Mouse (Mus musculus): ENCODE results near the gene Kcnk3. TPM values are rescaled to one million over a fixed set of nuclear protein-coding genes. Genes with fewer than 3 reads are reported as not detected.

Kcnk3 gene
- polyA plus RNA-seq, 1 experiment: 20.0 TPM

DNA sequence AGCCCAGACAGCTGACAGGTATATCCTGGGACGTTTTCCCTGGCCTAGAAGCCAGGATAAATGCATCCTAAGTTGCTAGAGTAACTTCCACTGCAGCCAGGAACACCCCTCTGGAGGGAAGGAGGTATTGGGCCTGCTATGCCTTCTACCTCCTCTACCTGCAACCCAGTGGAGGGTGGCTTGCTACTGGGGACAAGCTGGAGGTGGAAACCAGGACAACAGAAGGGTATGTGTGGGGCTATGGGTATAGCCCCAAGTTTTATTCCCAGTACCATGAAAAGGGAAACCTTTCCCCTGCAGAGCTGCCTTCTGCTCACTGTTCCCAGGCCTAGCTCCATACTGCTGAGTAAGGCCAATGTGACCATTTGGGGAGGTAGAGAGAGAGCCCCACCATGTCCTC is 36.3 kb downstream of the Kcnk3 start:
- no peak overlapping the region for H3K27ac ChIP-seq (ENCODE audit: insufficient read depth, low read length)
- H3K4me3 ChIP-seq (ENCODE audit: insufficient read depth, low read length): no peak overlapping the region
- no peak for TF ChIP-seq CTCF (IDR thresholded peaks at IDR 0.05; ENCODE audit: extremely low read depth, insufficient read depth, low read length)
- TF ChIP-seq POLR2A (IDR thresholded peaks at IDR 0.05; ENCODE audit: extremely low read depth, insufficient read depth, low read length): no peak
- H3K4me1 ChIP-seq (ENCODE audit: control insufficient read depth, insufficient read depth, low read length): peaks cover 3% of the 10 kb centered on the region; the same call in 1 of the 2 replicates

DNA sequence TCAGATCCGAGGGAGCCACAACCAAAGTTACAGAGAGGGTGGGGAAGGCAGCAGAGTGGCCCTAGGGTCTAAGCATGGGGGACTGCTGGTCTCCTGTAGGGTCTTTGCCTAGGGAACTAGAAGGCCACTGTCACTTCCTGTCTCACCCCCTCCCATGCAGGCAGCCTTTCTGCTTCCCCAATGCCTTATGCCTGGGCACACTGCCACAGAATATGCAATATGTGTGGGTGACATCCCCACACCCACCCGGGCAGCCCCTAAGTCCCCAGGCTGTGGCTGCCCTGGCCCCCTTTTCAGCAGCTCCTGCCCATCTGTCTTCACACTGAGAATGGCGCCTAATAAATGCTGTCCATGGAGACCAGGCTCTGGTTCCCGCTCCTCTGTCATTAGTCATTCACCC is 36.9 kb downstream of the Kcnk3 start:
- Histone ChIP-seq H3K4me3 (ENCODE audit: insufficient read depth, low read length) (no peak overlapping the region), H3K4me1 (ENCODE audit: control insufficient read depth, insufficient read depth, low read length) (peaks cover 3% of the 10 kb centered on the region), H3K27ac (ENCODE audit: insufficient read depth, low read length) (no peak overlapping the region)
- TF ChIP-seq CTCF (IDR thresholded peaks at IDR 0.05; ENCODE audit: extremely low read depth, insufficient read depth, low read length) (no peak), POLR2A (IDR thresholded peaks at IDR 0.05; ENCODE audit: extremely low read depth, insufficient read depth, low read length) (no peak)

DNA sequence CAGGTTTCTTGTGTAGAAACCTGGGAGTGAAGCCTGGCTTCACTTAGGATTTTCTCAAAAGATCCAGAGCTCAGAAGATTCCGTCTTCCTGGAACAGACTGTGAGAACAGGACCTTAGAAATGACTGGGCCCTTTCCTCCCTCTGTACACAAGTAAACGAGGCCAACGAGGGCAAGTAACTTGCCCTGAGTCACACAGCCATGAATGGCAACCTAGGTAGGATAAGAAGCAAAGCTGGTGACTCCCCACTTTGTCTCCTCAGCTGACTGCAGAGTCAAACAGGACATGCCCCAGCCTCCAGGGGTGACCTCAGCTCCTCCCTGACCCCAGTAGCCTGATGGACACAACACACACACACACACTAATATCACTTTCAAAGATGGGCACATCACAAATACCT is 37.4 kb downstream of the Kcnk3 start:
- H3K27ac ChIP-seq (ENCODE audit: insufficient read depth, low read length): no peak overlapping the region
- TF ChIP-seq POLR2A (IDR thresholded peaks at IDR 0.05; ENCODE audit: extremely low read depth, insufficient read depth, low read length): no peak
- TF ChIP-seq CTCF (IDR thresholded peaks at IDR 0.05; ENCODE audit: extremely low read depth, insufficient read depth, low read length): no peak
- H3K4me1 ChIP-seq (ENCODE audit: control insufficient read depth, insufficient read depth, low read length): peaks cover 3% of the 10 kb centered on the region
- H3K4me3 ChIP-seq (ENCODE audit: insufficient read depth, low read length): no peak overlapping the region

DNA sequence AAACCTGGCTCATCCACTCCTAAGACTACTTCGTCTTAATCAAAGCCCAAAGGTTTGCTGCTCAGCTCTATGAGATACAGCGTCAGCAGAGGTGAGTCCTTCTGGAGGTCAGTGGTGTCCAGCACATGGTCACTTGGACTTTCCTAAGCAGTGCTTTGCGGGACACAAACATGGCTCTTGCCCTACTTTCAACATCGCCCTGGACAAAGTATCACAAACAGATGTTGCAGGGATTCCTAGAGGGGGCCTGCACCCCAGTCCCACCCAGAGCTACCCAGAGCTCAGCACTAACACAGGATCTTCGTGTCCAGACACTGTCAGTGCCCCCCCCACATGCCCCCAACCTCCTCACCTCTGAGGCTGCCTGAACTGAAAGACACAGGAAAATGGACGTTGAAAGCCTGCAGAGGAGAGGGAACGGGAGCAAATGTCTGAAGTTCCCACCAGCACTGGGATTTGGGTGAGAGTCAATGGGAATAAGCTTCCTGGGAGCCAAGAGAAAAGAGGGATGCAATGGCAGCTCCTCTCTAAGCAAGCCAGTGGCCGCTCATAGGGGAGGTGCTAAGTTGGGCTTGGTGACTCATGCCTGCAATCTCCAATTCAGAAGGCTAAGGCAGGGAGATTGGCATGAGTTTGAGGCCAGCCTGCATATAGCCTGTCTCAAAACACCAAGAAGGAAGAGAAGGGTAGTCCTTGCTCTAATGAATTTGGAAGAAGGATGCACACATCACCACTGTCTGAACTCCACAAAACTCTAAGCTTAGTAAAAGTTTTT is 38.5 kb downstream of the Kcnk3 start:
- no peak for TF ChIP-seq POLR2A (IDR thresholded peaks at IDR 0.05; ENCODE audit: extremely low read depth, insufficient read depth, low read length)
- no peak for TF ChIP-seq CTCF (IDR thresholded peaks at IDR 0.05; ENCODE audit: extremely low read depth, insufficient read depth, low read length)
- no peak overlapping the region for H3K4me3 ChIP-seq (ENCODE audit: insufficient read depth, low read length)
- H3K4me1 ChIP-seq (ENCODE audit: control insufficient read depth, insufficient read depth, low read length): peaks cover 6% of the 10 kb centered on the region
- no peak overlapping the region for H3K27ac ChIP-seq (ENCODE audit: insufficient read depth, low read length)

DNA sequence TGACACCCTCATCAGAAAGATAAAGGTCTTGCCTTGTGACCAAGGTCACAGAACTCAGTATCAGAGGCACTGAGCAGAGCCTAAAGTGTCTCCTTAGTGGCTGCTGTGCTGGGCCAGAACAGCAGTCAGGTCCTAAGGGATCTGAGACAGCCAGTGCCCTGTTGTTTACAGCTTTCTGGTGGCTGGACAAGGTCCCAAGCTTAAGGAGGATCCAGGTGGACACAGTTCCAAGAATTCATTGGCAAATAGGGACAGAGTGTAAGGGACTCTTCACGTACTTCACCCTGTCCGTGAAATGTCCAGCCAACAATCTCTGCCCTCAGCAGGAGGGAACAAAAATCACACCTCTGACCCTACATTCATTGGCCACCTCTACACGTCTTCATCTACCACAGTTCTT is 40.5 kb downstream of the Kcnk3 start:
- Histone ChIP-seq H3K27ac (ENCODE audit: insufficient read depth, low read length) (no peak overlapping the region), H3K4me1 (ENCODE audit: control insufficient read depth, insufficient read depth, low read length) (peaks cover 2% of the 10 kb centered on the region), H3K4me3 (ENCODE audit: insufficient read depth, low read length) (no peak overlapping the region)
- TF ChIP-seq CTCF (IDR thresholded peaks at IDR 0.05; ENCODE audit: extremely low read depth, insufficient read depth, low read length) (no peak), POLR2A (IDR thresholded peaks at IDR 0.05; ENCODE audit: extremely low read depth, insufficient read depth, low read length) (no peak)

DNA sequence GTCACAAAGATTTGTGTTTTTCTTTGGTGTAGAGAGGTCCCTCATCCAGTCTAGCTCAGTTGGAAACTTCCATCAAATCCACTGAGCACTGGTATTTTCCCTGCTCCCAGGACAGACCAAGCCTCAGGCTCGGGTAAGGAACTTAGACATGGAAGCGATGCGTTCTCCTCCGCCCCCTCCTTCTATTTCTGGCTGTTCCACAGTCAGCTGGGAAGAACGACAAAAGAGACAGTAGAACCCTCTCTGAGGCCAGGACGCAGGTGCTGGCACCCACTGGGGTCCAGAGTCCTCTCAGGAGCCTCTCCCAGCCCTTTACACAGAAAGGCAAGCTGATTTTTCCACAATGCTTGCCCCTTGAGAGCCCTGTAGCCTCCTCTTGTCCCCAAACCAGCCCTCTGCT is 42.4 kb downstream of the Kcnk3 start:
- H3K27ac ChIP-seq (ENCODE audit: insufficient read depth, low read length): no peak overlapping the region
- peaks cover 2% of the 10 kb centered on the region for H3K4me1 ChIP-seq (ENCODE audit: control insufficient read depth, insufficient read depth, low read length)
- H3K4me3 ChIP-seq (ENCODE audit: insufficient read depth, low read length): no peak overlapping the region
- TF ChIP-seq CTCF (IDR thresholded peaks at IDR 0.05; ENCODE audit: extremely low read depth, insufficient read depth, low read length) (no peak), POLR2A (IDR thresholded peaks at IDR 0.05; ENCODE audit: extremely low read depth, insufficient read depth, low read length) (0 out of 2 replicates have a peak, but pooled peaks have one; percentile 17)

DNA sequence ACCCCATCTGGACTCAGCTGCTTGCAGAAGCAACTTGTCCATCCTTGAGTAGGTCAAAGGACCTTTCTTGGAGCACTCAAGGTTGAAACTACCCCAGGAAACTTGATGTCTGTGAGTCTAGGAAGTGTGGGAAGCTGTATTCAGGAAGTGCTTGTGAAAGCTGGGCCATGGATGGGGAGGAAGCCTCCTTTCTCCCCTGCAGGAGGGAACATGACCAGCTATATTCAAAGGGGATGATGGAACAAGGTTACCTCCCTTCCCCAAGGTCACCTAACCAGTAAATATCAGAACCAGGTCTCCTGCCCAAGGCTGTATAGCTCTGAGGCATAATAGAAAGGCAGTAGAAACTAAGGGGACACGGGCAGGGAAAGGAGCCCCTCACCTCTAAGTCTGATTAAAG is 44.2 kb downstream of the Kcnk3 start:
- H3K4me3 ChIP-seq (ENCODE audit: insufficient read depth, low read length): no peak overlapping the region
- no peak for TF ChIP-seq POLR2A (IDR thresholded peaks at IDR 0.05; ENCODE audit: extremely low read depth, insufficient read depth, low read length)
- TF ChIP-seq CTCF (IDR thresholded peaks at IDR 0.05; ENCODE audit: extremely low read depth, insufficient read depth, low read length): no peak
- H3K27ac ChIP-seq (ENCODE audit: insufficient read depth, low read length): no peak overlapping the region
- H3K4me1 ChIP-seq (ENCODE audit: control insufficient read depth, insufficient read depth, low read length): peaks cover 2% of the 10 kb centered on the region

DNA sequence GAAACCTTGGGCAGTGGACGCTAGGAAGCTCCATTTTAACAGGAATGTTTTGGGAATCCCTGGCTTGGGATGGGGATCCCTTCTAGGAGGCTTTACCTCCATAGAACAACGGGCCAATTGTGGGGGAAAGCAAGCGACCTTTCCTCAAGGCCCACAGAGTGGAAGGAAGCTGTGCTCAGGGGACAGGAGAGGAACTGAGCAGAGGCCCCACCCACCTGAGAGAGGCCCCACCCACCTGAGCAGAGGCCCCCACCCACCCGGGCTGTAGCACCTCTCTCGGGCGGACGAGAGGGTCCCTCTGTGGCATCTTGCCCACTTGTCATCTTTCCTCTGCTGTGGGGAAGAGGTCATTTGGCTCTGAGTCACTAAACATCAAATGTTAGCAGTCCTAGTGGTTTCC is 49.0 kb downstream of the Kcnk3 start:
- Histone ChIP-seq H3K4me1 (ENCODE audit: control insufficient read depth, insufficient read depth, low read length) (no peaks in the 10 kb centered on the region), H3K27ac (ENCODE audit: insufficient read depth, low read length) (no peak overlapping the region), H3K4me3 (ENCODE audit: insufficient read depth, low read length) (no peak overlapping the region)
- TF ChIP-seq CTCF (IDR thresholded peaks at IDR 0.05; ENCODE audit: extremely low read depth, insufficient read depth, low read length): no peak
- no peak for TF ChIP-seq POLR2A (IDR thresholded peaks at IDR 0.05; ENCODE audit: extremely low read depth, insufficient read depth, low read length)

DNA sequence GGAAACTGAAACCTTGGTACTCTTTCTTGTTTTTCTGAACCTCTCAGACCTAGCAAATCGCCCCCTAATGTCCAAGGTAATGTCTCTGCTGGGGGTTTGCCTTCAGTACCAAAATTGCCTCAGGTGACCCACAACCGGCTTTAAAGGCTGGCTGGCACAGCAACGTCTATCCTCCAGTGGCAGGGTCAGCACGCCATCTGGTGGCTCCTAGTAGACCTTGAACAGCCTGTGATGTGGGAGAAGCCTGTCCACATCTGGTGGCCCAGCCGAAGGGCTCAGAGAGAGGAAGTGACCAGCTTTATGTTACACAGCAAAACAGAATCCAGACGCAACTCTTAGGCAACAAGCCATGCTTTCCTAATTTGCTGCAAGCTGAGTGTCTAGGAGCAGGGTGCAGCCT is 50.1 kb downstream of the Kcnk3 start:
- Histone ChIP-seq H3K4me1 (ENCODE audit: control insufficient read depth, insufficient read depth, low read length) (no peaks in the 10 kb centered on the region), H3K4me3 (ENCODE audit: insufficient read depth, low read length) (no peak overlapping the region), H3K27ac (ENCODE audit: insufficient read depth, low read length) (no peak overlapping the region)
- no peak for TF ChIP-seq POLR2A (IDR thresholded peaks at IDR 0.05; ENCODE audit: extremely low read depth, insufficient read depth, low read length)
- TF ChIP-seq CTCF (IDR thresholded peaks at IDR 0.05; ENCODE audit: extremely low read depth, insufficient read depth, low read length): peak; percentile 77

DNA sequence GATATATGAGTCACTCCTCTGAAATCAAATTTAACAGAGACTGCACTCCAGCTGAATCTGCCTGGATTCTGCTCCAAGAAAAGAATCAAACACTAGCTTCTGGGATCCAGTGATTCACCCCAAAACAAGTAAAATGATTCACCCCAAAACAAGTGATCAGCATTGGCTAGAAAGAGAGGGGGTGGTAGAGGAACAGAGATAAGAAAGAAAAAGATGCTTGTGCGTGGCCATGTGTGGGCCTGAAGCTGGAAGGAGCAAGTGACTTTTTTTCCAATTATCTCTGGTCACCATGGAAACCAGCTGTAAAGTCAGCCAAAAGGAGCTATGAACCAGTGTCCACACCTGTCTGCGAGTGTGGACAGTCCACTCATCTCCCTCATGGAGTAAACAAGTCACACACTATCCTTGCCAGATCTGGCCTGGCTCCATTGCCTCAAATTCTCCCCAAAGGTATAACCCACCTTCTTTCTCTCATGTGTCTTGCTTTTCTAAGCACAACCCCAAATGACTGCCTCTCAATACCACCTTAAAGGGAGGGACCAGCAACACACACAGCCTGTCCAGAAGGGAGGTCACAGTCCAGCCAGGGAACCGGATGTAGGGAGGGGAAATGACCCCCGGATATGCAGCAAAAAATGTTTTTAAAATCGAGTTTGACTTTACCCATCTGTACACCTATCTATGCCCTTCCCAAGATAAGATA is 55.7 kb downstream of the Kcnk3 start:
- Histone ChIP-seq H3K4me3 (ENCODE audit: insufficient read depth, low read length) (no peak overlapping the region), H3K27ac (ENCODE audit: insufficient read depth, low read length) (peak overlapping the region; percentile 80; the same call in 1 of the 2 replicates), H3K4me1 (ENCODE audit: control insufficient read depth, insufficient read depth, low read length) (peaks cover 5% of the 10 kb centered on the region; the same call in 1 of the 2 replicates)
- TF ChIP-seq POLR2A (IDR thresholded peaks at IDR 0.05; ENCODE audit: extremely low read depth, insufficient read depth, low read length) (no peak), CTCF (IDR thresholded peaks at IDR 0.05; ENCODE audit: extremely low read depth, insufficient read depth, low read length) (no peak)
